Mouse (Mus musculus): Measurements from ENCODE around the gene Il12rb1.

Gene Il12rb1

DNA sequence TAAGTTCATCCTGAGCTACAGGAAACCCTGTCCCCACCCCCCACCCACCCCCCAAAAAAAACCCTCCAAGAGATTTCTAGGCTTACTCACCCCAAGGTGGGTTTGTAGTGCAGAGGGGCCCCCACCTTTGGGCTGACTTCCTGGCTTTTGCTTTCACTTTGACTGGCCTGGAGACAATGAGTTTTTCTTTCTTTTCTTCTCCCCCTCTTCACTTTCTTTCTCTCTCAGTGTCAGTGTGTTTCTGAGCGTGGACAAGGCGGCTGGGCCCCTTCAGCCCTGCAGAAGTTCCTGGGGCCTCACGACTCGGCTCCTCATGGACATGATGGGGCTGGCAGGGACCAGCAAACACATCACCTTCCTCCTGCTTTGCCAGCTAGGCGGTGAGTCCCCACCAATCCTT, at the start of gene Il12rb1:
Gene Il12rb1 (plus strand): TSS at position 211 of the 400 bp plus-strand sequence.
- in situ Hi-C loops (cut with MboI, MseI): no loop called here

DNA sequence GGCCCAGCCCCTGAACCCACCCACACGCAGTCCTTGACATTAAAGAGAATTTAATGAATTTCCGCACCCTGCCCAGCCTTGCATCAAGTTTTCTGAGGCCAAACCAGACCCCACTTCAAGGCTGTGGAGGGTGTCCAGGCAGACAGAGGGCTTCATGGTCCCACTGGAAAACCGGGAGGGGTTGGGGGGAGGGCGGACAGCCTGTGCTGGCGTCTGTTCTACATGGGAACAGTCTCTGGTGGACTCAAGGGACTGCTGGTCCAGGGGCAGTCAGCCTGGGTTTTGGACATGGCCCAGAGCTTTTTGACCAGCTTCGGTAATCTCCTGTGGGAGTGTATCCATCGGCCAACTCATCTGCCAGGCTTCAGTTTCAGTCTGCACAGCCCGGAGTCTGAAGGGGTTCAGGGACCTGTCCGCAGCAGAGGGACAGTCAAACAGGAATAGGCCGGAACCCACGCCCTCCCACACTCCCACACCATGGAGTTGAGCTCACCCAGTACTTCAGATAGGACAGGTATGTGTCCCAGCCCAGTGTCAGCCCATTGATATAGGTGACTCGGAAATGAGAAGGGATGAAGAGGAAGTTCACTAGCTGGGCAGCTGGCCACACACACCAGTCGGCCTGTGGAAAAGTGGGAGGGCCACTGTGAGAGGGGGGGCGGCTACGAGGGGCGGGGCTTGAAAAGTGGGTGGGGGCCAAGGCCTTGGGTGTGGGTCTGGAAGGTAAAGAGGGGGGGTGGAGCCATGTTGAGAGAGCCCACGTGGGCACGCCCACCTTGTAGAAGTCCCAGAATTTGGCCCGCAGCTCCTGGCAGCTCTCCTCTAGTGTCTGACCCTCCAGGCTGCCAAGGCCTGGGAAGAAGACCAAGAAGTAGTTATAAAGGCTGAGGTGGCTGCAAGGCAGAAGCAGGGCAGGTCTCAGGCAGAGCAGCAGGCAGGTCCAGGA, 49.4 kb upstream of the Il12rb1 start:
- in situ Hi-C loops (cut with MboI, MseI): no loop called here

DNA sequence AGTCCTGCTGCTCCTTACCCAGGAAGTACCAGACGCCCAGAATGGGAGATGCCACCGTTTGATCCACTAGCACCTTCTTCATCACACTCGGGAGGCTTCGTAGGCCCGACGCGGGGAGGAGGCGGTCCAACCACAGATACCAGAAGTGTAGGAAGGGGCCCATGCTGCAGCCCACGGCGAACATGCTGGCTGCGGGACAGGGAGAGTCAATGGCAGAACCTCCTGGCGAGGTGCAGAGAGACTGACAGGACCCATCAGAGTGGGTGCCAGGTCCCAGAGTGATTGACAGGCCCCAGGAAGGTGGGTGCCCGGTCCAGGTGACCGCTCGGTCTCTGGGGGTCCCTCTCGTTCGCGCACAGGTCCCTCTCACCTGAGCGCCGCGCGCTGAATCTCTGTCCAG, 47.9 kb upstream of the Il12rb1 start:
- in situ Hi-C loops (cut with MboI, MseI): loop anchor here (10.0 kb wide), 1 partner anchor 514 kb away; the partner anchor contains the start of genes Haus8 and Myo9b

DNA sequence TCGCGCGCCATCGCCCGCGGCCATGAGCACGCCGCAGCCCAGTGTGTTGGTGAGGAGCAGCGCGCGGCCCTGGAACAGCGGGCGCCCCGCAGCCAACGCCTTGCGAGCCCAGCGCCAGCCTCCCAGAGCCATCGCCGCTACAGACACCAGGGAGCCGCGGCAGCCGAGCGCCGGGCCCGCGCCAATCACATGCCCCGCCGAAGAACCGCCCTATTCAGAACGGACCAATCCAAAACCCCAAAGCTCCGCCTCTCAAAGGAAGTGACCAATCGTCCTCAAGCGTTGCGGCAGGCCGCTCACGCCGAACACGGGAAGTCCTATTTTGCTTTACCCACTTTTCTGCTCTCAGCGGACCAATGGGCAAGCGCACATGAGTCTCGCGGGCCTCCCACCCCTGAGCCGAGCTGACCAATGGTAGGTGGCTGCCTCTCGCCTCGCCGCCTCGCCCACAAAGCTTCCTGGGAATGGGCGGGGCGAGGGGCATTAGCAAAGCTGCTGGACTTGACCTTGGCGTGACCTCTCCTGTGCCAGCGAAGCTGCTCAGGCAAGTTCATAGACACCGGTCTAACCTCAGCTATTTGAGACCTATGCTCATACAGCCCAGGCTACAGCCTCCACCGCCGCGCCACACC, 47.4 kb upstream of the Il12rb1 start, which contains the start of gene Mpv17l2:
Gene Mpv17l2 (minus strand): TSS at position 172 of the 632 bp plus-strand sequence.
- in situ Hi-C loops (cut with MboI, MseI): loop anchor here (10.0 kb wide), 1 partner anchor 514 kb away; the partner anchor contains the start of genes Haus8 and Myo9b

DNA sequence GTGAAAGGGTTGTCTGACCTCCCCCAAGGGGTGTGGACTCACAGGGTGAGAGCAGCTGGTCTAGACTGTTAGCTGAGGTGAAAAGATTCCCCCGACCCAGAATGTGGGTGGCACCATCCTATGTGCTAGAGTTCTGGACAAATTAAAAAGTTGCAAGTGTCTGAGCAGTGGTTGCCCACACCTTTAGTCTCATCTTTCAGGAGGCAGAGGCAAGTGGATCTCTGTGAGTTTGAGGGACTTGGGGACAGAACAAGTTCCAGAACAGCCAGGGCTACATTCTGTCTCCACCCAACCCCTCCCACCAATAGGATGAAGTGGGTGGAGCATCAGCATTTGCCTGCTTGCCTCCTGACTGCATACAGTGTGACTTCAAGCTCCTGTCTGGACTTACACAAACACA, 46.1 kb upstream of the Il12rb1 start:
- in situ Hi-C loops (cut with MboI, MseI): loop anchor here (10.0 kb wide), 1 partner anchor 513 kb away; the partner anchor contains the start of genes Haus8 and Myo9b

DNA sequence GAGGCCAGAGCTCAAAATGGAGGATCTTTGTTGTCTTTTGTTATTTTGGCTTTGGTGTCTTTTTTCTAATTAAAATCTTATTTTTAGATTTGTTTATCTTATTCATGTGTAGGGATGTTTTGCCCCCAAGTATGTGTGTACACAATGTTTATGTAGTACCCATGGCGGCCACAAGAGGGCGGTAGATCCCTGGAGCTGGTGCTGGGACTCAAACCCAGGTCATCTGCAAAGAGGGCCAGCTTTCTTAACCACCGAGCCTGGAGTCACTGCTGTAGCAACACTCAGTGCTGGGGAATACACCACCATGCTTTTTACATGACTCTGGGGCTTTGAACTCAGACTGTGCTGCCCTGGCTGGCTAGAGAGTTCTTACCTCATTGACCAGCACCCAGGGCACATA, 44.9 kb upstream of the Il12rb1 start:
- in situ Hi-C loops (cut with MboI, MseI): loop anchor here (10.0 kb wide), 1 partner anchor 511 kb away; the partner anchor contains the start of genes Haus8 and Myo9b

DNA sequence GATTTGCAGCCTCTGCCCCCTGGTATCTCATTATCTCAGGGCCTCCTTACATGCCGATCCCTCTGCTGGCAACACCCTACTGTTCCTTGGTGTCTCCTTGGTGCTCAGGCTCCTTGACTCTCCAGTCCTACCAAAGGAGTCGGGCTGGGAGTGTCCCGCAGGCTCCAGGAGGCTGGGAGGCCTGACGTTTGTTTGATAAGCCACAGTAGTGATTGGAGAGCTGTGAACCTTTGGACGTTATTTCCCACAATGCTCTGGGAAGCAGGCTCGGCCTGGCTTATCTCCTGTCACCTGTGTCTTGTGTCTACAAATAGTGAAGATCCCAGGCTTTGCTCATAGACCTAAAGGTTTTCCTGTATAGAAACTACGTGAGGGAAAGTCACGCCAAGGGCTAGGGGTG, 44.2 kb upstream of the Il12rb1 start:
- in situ Hi-C loops (cut with MboI, MseI): loop anchor here (10.0 kb wide), 1 partner anchor 511 kb away; the partner anchor contains the start of genes Haus8 and Myo9b

DNA sequence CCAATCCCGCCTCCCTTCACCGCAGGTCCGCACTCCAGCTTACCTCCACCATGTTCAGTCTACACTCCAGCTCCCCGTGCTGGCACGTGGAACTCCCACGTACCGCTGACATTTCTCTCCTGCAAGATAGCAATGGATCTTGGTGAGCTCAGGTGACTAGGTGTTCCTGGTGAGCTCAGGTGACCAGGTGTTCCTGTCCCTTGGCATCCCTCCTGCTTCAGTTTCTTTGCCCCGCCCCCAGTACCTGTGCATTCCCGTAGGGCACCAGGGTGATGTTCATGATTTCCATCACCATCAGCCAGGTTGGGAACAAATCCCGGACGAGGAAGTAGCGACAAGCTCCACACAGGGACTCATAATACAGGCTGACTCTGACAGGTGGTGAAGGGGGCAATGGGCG, 43.6 kb upstream of the Il12rb1 start:
- in situ Hi-C loops (cut with MboI, MseI): loop anchor here (5.0 to 10.0 kb wide), 2 partner anchors 78 to 510 kb away; partner anchors contain the start of genes Haus8 and Myo9b

DNA sequence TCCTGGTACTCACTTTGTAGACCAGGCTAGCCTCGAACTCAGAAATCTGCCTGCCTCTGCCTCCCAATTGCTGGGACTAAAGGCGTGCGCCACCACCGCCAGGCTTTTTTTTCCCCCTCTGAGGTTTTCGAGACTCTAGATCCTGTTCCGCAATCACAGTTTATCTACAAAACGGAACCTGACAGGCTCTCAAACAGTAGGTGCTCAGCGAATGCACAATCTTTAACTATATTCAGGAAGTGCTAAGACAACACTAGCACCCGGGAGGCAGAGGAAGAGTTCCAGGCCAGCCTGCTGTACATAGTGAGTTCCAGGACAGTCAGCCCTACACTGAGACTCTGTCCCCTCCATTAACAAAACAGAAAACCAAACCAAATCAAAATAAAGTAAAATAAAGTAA, 42.9 kb upstream of the Il12rb1 start:
- in situ Hi-C loops (cut with MboI, MseI): loop anchor here (5.0 to 10.0 kb wide), 2 partner anchors 77 to 509 kb away; partner anchors contain the start of genes Haus8 and Myo9b

DNA sequence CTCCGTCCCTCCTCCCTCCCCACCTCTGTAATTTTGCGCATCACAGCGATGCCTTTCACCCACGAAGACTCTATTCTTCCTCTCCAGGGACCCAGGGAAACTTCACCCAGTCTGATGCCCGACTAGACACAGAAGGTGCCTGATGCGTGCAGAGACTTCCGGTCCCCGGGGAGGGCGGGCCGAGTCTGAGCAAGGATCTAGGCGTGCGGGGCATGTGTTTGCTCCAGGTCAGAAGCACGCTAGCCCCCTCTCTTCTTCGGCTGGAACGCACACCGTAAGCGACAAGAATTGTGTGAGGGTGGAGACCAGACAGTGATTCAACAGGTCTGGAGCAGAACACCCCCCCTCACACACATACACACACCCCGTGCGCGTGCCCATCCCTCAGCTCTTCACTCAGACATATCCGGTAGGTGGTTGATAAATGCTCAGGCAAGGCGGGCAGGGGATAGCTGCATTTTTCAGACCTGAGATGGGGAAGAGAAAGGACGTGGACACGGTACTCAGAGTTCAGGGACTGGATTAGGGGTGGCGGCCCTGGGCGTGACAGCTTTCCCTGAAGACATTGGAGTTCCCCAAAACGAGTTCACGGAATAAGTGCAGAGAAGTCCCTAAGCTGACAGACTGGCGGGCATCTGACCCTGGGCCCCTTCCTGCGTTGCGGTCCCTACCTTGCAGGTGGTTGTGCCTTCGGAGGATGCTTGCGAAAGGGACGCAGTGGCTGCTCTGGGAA, 42.2 kb upstream of the Il12rb1 start:
- in situ Hi-C loops (cut with MboI, MseI): loop anchor here (5.0 to 10.0 kb wide), 2 partner anchors 76 to 509 kb away; partner anchors contain the start of genes Haus8 and Myo9b

DNA sequence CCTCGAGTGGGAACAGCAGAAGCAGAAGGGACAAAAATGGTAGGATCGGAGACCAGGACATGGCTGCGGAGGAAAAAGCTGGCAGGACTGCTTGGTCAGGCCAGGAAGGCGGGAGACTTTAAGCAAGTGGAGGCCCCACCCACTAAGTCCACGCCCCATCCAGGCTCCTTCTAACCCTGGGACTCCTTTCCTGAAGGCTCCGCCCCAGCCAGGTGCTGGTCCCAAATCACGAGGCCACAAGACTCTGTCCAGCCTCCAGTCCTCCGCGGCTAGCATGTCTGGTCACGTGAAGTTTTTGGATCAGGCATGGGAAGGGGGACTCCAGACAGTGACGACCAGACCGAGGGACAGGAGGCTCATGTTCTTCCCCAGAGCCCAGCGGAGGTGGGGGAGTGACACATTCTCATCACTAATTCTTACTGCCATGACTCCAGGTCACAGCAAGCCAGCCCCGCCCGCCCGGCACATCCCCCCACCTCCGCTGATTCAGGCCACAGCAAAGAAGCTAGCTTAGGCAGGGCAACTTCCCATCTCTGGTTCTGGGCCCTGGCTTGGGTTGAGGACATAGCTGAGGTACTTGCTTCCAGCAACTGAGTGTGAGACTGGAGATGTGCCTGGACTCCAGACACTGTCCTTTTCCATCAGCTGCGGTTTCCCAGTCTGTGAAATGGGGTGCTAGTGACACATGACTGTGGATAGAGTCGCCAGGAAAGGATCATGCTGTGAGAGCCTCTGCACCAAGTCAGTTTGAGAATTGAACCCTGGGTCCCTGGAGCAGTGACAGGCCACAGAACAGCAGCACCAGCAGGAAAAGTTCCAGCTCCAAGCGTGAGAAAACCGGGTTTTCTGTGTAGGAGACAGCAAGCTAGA, 41.4 kb upstream of the Il12rb1 start:
- in situ Hi-C loops (cut with MboI, MseI): loop anchor here (5.0 to 10.0 kb wide), 2 partner anchors 75 to 508 kb away; partner anchors contain the start of genes Haus8 and Myo9b

DNA sequence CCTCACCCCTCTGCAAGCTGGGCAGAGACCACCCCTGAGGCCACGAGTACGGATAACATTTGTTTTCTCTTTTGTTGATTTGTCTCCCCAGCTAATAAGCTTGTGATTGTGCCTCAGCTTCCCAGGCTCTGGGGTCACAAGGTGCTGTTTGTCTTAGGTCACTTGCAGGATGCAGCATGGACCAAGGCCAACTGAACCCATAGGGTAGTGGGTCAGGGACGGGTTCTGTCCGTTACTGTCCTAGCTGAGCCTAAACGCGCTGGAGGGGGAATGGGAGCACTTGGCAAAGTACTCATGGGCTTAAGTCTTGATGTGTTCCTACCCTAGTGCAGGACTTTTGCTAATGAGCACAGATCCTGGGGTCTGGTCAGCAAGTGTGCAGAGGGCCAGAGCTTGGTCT, 40.7 kb upstream of the Il12rb1 start:
- in situ Hi-C loops (cut with MboI, MseI): loop anchor here (5.0 to 10.0 kb wide), 2 partner anchors 75 to 507 kb away; partner anchors contain the start of genes Haus8 and Myo9b

DNA sequence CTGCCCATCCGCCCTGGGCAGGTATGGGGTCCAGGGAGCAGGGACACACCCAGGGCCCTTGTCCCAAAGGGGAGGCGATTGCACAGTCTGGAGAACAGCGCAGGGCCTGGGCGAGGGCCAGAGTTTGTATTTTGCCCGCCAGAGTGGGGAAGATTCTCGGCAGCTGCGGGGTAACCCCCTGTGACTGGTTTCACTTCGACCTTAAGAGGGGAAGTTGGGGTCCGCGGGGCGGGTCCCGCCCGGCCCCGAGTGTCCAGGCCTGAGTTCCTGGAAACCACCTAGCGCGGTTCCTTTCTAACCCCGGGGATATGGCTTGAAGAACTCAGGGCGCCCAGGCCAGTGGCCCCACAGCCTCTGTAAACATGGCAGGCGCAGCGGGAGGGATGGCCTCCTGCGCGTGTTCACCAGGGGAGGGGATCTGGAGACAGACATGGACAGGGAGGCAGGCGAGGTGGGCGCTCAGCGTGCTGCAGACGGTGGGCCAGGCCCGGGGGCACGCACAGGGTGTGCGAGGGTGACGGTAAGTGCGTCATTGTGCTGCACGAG, 39.9 kb upstream of the Il12rb1 start:
- in situ Hi-C loops (cut with MboI, MseI): loop anchor here (5.0 to 10.0 kb wide), 2 partner anchors 74 to 506 kb away; partner anchors contain the start of genes Haus8 and Myo9b

DNA sequence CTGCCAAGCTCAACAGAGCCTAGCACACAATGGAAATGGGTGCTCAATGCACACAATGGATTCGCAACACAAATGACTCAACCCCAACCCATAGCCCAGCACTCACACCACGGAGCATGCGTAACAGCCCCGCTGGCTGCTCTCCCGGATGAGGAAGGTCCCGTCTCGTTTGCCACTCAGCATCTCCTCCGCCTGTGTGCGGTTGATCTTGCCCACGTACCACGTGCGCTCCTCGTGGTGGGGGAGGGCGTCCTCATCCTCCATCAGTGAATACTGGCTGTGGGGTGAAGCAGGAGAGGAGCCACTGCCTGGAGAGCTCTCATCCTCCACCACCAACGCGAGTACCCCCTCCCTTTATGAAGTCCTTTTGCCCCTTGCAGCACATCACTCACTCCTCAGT, 39.3 kb upstream of the Il12rb1 start:
- in situ Hi-C loops (cut with MboI, MseI): loop anchor here (5.0 to 10.0 kb wide), 2 partner anchors 73 to 506 kb away; partner anchors contain the start of genes Haus8 and Myo9b

DNA sequence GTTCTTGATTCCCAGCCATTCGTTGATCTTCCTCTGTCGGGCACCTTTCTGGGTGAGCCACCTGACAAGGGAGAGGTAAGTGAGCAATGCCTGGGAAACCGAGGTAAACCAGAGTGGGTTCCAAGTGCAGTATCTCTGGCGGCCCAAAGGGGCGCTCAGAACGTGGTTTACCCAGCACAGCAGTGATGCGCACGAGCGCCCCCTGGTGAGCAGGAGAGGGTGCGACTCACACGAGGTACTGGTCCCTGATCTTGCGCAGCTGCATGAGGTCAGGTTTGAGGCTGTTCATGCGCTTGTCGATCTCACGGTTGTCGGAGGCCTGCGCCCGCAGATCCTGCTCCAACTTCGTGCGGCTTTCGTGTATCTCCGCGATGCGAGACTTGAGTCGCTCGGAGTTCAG, 38.9 kb upstream of the Il12rb1 start:
- in situ Hi-C loops (cut with MboI, MseI): loop anchor here (5.0 to 10.0 kb wide), 2 partner anchors 73 to 505 kb away; partner anchors contain the start of genes Haus8 and Myo9b

DNA sequence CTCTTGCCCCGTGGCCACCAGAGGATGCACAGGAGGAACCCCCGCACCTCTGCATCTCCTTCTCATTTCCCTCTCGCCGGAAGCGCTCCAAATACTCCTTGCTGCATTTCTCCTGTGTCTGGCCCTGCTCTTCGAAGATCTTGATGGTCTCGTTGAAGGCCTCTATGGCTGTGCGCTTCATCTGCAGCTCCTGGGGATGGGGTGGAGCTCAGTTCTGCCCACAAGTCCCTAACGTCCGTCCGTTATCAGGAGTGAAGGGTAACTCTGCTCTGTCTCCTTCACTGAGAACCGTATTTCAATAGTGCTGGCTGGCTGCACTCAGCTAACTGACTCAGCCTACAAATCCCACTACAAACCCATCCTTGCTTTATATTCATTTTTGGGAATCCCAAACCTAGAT, 38.4 kb upstream of the Il12rb1 start:
- in situ Hi-C loops (cut with MboI, MseI): loop anchor here (5.0 to 10.0 kb wide), 3 partner anchors 72 to 715 kb away; partner anchors contain the start of genes Ano8, Gtpbp3, Haus8 and Myo9b

DNA sequence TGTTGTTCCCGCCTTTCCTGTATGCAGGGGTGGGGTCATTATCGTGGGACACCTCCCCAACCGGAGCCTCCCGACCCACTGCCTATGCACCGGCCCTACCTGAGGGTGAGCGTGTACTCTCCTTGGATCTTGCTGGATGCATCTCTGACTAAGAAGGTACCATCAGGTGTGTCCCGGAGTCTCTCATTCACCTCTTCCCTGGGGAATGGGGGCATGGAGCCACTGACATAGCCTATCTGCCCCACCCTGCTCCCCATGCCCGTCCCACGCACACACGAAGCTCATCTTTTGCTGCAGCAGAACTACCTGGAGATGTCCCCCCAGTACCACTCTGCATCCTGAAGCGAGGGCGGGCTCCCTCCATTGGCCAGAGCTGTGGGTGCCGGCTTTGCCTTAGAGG, 37.5 kb upstream of the Il12rb1 start:
- in situ Hi-C loops (cut with MboI, MseI): loop anchor here (10.0 kb wide), 1 partner anchor 714 kb away; the partner anchor contains the start of genes Ano8 and Gtpbp3

DNA sequence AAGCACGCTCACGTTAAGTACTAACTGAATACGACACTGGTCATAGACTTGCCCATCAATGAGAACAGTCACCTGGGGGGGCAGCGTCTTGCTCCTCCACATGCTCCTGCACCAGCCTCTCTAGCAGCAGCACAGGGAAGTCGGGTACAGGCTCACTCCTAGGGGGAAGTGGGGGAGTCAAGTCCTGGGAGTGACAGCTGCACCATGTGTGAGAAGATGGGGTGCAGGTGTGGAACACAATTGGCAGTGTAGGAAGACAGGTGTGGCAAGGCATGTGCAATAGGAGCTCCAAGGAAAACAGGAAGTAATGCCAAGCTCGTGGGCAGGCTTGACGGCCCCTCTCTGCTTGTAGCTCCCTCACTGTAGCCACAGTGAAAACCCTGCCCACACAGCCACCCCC, 37.0 kb upstream of the Il12rb1 start:
- in situ Hi-C loops (cut with MboI, MseI): loop anchor here (10.0 kb wide), 1 partner anchor 714 kb away; the partner anchor contains the start of genes Ano8 and Gtpbp3

DNA sequence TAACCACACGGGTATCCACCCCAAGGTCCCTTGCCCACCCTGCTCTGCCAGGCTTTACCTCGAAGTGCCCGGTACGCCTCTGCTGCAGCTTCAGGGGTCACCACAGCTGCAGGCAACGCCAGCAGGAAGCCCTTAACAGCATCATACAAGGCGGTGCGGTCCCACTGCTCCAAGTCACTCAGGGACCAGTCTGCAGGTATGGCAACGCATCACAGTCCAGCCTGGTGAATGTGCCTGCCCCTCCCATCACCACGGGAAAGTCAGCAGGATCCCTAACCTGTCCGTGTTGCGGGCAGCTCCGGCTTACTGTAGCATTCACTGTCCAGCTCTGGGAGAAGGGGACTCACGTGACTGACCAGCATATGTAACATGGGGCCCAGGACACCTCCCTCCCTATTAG, 36.2 kb upstream of the Il12rb1 start:
- in situ Hi-C loops (cut with MboI, MseI): loop anchor here (10.0 kb wide), 1 partner anchor 713 kb away; the partner anchor contains the start of genes Ano8 and Gtpbp3
